Mouse (Mus musculus) MN1 (cell line): Measurements from ENCODE around the gene Pgm5.

Experiments used
- DNase-seq: peaks from one replicate; pipeline ENCODE4 v3.0.0-alpha.2; 2016; ENCODE audit warnings: low spot score

Pgm5 gene

GRCm38 (mm10) chr19:24653230-24653799, 208.3 kb downstream of the Pgm5 start:
- no peak for DNase-seq

GRCm38 (mm10) chr19:24652342-24653019, 209.2 kb downstream of the Pgm5 start:
- DNase-seq, result no peak

GRCm38 (mm10) chr19:24651595-24651994, 210.1 kb downstream of the Pgm5 start:
- DNase-seq, result no peak

GRCm38 (mm10) chr19:24650428-24650827, 211.2 kb downstream of the Pgm5 start:
- no peak for DNase-seq

GRCm38 (mm10) chr19:24648016-24648415, 213.6 kb downstream of the Pgm5 start:
- DNase-seq, result no peak

- no peak for DNase-seq
These were observed 215.4 kb downstream of the Pgm5 start for GRCm38 (mm10) chr19:24646162-24646829.

GRCm38 (mm10) chr19:24644971-24645370, 216.7 kb downstream of the Pgm5 start:
- DNase-seq, result no peak

GRCm38 (mm10) chr19:24640982-24641381, 220.7 kb downstream of the Pgm5 start:
- no peak for DNase-seq

- DNase-seq, result no peak
These were observed 223.7 kb downstream of the Pgm5 start for GRCm38 (mm10) chr19:24637988-24638387.

GRCm38 (mm10) chr19:24636616-24637015, 225.0 kb downstream of the Pgm5 start:
- no peak for DNase-seq

GRCm38 (mm10) chr19:24634602-24635001, 227.1 kb downstream of the Pgm5 start:
- no peak for DNase-seq
